Mouse (Mus musculus) layer of hippocampus, postnatal 25 days (tissue): Measurements from ENCODE around the gene Blcap. TPM values are rescaled to one million over a fixed set of nuclear protein-coding genes. Genes with fewer than 3 reads are reported as not detected.

Experiments
- DNase-seq, 2 experiments: peaks; one replicate each; pipeline ENCODE4 v3.0.0; 2022; ENCODE audit warnings: mixed read lengths in 2 of 2, low spot score in 1 of 2; ENCODE audit errors: extremely low spot score in 1 of 2
- microRNA-seq, 2 experiments: library from miRNA; unstranded; fragments of <30 nt; microRNA quantifications; one replicate each; pipeline ENCODE4 v1.2.0; 2021
- total RNA-seq, 2 experiments: library from RNA; stranded (reverse); gene quantifications; 2 replicates each; pipeline ENCODE4 v1.2.3; 2021

Blcap gene
- total RNA-seq, 2 experiments from 2014 or later, result 122 to 130 TPM

GRCm38 (mm10) chr2:157530056-157530955 is 40.8 kb downstream of the Blcap start:
- no peak for DNase-seq

- no peak for DNase-seq
Observed at GRCm38 (mm10) chr2:157522556-157522955, 48.5 kb downstream of the Blcap start.

DNA sequence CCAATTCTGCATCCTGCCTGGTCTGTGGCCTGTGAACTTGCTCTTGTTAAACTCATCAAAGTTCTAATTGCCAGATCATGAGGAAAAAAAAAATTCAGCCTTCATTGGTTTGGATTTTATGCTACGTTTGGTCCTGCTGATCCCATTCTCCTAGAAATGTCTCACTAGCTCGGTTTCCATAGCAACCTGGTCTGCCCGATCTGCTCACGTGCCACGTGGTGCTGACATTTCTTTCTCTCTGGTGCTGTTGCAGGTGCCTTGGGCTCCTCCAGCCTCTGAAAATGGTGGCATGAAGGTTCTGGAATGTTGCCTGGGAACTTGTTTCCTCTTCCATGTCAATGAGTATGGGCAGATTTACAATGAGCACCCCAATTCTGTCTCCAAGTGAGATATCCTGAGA is 50.6 kb downstream of the Blcap start:
- DNase-seq, result no peak

DNA sequence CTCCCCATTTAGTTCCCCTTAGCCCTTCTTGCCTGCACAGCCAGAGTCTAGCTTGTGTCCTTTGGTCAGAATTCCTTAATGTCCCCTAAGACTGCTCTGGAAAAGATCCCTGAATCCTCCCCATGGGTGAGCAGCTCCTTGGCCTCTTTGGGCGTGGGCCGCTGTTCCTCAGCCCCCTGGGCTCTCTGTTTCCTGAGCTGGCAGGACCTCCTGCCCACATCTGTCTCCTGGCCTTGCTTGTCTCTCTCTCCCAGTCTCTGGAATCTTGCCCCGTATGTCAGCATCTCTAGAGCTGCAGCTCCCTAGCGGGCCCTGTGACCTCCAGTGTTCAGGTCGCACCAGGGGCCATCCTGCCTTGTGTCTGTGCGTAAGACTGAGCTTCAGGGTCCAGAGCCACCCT is 51.6 kb downstream of the Blcap start:
- DNase-seq, result no peak

GRCm38 (mm10) chr2:157518451-157518850 is 52.6 kb downstream of the Blcap start:
- DNase-seq, result no peak

GRCm38 (mm10) chr2:157517526-157517925 is 53.5 kb downstream of the Blcap start:
- no peak for DNase-seq

GRCm38 (mm10) chr2:157514353-157514752 is 56.7 kb downstream of the Blcap start:
- no peak for DNase-seq

DNA sequence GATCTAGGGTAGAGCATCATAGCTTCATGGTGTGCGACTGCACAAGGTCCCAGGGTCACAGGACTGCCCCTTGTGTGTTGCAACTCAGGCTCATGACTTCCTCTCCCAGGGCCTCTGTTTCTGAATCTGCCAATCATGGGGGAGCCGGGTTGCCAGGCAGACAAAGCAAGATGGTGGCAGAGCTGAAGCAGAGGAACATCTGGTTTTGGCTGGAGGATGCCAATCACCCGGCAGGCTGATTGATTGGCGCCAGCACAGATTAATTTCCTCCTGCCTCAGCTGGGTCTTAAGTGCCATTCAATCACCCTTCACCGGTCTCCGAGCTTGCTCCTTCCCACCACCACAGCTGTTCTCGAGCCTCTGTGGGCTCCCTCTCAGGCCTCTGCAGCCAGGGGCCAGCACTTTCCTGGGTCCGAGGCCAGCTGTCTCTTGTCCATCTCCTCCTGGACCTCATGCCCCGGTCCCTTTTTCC is 57.3 kb downstream of the Blcap start:
- no peak for DNase-seq

GRCm38 (mm10) chr2:157512859-157513258 is 58.2 kb downstream of the Blcap start:
- DNase-seq, result no peak

DNA sequence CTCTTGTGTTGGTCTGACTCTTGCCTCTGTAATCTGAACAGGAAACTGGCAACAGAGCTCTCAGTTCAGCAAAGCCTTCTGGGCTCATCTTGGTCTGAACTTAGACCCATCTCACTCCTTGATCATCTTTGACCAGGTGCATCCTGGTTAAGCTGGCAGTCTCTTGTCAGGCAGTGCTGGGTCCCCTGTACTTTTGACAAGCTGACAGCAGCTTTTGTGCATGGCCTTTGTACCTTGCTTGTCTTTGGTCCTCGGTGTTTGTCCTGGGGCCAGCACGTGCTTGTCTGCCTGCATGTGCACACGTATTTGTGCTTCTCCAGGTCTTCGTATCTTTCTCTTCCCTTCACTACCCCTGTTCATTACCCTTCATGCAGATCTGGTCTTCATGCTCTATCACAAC is 61.0 kb downstream of the Blcap start:
- no peak for DNase-seq

GRCm38 (mm10) chr2:157509182-157509581 is 61.9 kb downstream of the Blcap start:
- no peak for DNase-seq

- DNase-seq, result peak in 1 of 2 experiments; percentile 63
Observed at GRCm38 (mm10) chr2:157506779-157507178, 64.3 kb downstream of the Blcap start.

Small RNA genes within 50 kb of the gene (microRNA-seq; reads per million reads assigned to microRNA genes)
- gene Gm23134, result 0.74 to 1.2 reads per million in 2 experiments

Other genes starting within 250 kb of the Blcap start
- under 1 TPM in 1 of 2 experiments, not detected in 1; 0.59 TPM for gene Ghrh, start 223.8 kb downstream of the Blcap start, total RNA-seq
- 10 to 100 TPM; 61.3 to 66.5 TPM for gene Manbal, start 203.7 kb downstream of the Blcap start, total RNA-seq
- gene Src, start 152.8 kb downstream of the Blcap start, total RNA-seq, result 100 to 1,000 TPM; 144 to 147 TPM
- 100 to 1,000 TPM; 534 to 747 TPM for gene Nnat, start 11.2 kb downstream of the Blcap start, total RNA-seq
- gene Ctnnbl1, start 166.1 kb upstream of the Blcap start, total RNA-seq, result 10 to 100 TPM; 28.1 to 28.9 TPM